Mouse (Mus musculus): ENCODE measurements at regions not wholly inside any gene's neighbourhood (a gene's known extent, or its start where the extent isn't known, plus 50 kb on each side); places are given as distances from the start of the nearest gene placed in this dataset.

GRCm38 (mm10) chr13:47298010-47298409 is 175.6 kb downstream of the Rnf144b start:
- Histone ChIP-seq H3K27me3 (replicated peaks; ENCODE audit: control insufficient read depth, insufficient read depth, low read length) (no peaks in the 10 kb centered on the region), H3K9ac (ENCODE audit: low read depth, low read length) (no peak overlapping the region), H3K27ac (replicated peaks; ENCODE audit: low read depth, low read length) (no peak overlapping the region), H3K9me3 (ENCODE audit: control insufficient read depth, low read length) (no peaks in the 10 kb centered on the region), H3K4me1 (ENCODE audit: control insufficient read depth, insufficient read depth, low read length) (no peaks in the 10 kb centered on the region), H3K4me3 (ENCODE audit: low read depth, low read length) (no peak overlapping the region), H3K4me2 (ENCODE audit: low read depth, low read length) (no peak overlapping the region), H3K36me3 (ENCODE audit: control insufficient read depth, insufficient read depth, low read length) (no peaks in the 10 kb centered on the region)
- DNase-seq (ENCODE audit: low spot score) (no peak), ATAC-seq (ENCODE audit: low read depth) (no peak)
- WGBS: 57% methylated on average over 11 of the region's 11 CpGs

- 47% methylated on average over 2 of the region's 2 CpGs for WGBS
- H3K27me3 ChIP-seq (replicated peaks; ENCODE audit: control insufficient read depth, insufficient read depth, low read length): no peaks in the 10 kb centered on the region
- DNase-seq (ENCODE audit: low spot score) (no peak), ATAC-seq (ENCODE audit: low read depth) (no peak)
- H3K4me3 ChIP-seq (ENCODE audit: low read depth, low read length): no peak overlapping the region
- H3K9me3 ChIP-seq (ENCODE audit: control insufficient read depth, low read length): no peaks in the 10 kb centered on the region
- H3K4me1 ChIP-seq (ENCODE audit: control insufficient read depth, insufficient read depth, low read length): no peaks in the 10 kb centered on the region
- H3K27ac ChIP-seq (replicated peaks; ENCODE audit: low read depth, low read length): no peak overlapping the region
- H3K4me2 ChIP-seq (ENCODE audit: low read depth, low read length): no peak overlapping the region
- no peak overlapping the region for H3K9ac ChIP-seq (ENCODE audit: low read depth, low read length)
- no peaks in the 10 kb centered on the region for H3K36me3 ChIP-seq (ENCODE audit: control insufficient read depth, insufficient read depth, low read length)
Observed at GRCm38 (mm10) chr13:47300486-47300885, 178.0 kb downstream of the Rnf144b start.

GRCm38 (mm10) chr13:47301070-47301469 is 178.6 kb downstream of the Rnf144b start:
- Histone ChIP-seq H3K9ac (ENCODE audit: low read depth, low read length) (no peak overlapping the region), H3K27ac (replicated peaks; ENCODE audit: low read depth, low read length) (no peak overlapping the region; the same call in 1 of the 2 replicates), H3K36me3 (ENCODE audit: control insufficient read depth, insufficient read depth, low read length) (no peaks in the 10 kb centered on the region), H3K4me1 (ENCODE audit: control insufficient read depth, insufficient read depth, low read length) (no peaks in the 10 kb centered on the region), H3K9me3 (ENCODE audit: control insufficient read depth, low read length) (no peaks in the 10 kb centered on the region), H3K4me3 (ENCODE audit: low read depth, low read length) (no peak overlapping the region), H3K27me3 (replicated peaks; ENCODE audit: control insufficient read depth, insufficient read depth, low read length) (no peaks in the 10 kb centered on the region), H3K4me2 (ENCODE audit: low read depth, low read length) (no peak overlapping the region)
- DNase-seq (ENCODE audit: low spot score): peak; percentile 83
- no peak for ATAC-seq (ENCODE audit: low read depth)
- 56% methylated on average over 3 of the region's 3 CpGs for WGBS

GRCm38 (mm10) chr13:47309492-47309891 is 187.0 kb downstream of the Rnf144b start:
- Histone ChIP-seq H3K27me3 (replicated peaks; ENCODE audit: control insufficient read depth, insufficient read depth, low read length) (no peaks in the 10 kb centered on the region), H3K4me3 (ENCODE audit: low read depth, low read length) (no peak overlapping the region), H3K4me2 (ENCODE audit: low read depth, low read length) (no peak overlapping the region), H3K27ac (replicated peaks; ENCODE audit: low read depth, low read length) (no peak overlapping the region), H3K36me3 (ENCODE audit: control insufficient read depth, insufficient read depth, low read length) (no peaks in the 10 kb centered on the region), H3K9me3 (ENCODE audit: control insufficient read depth, low read length) (no peaks in the 10 kb centered on the region), H3K9ac (ENCODE audit: low read depth, low read length) (no peak overlapping the region), H3K4me1 (ENCODE audit: control insufficient read depth, insufficient read depth, low read length) (no peaks in the 10 kb centered on the region)
- ATAC-seq (ENCODE audit: low read depth): no peak
- 80% methylated on average over 6 of the region's 6 CpGs for WGBS
- no peak for DNase-seq (ENCODE audit: low spot score)

DNA sequence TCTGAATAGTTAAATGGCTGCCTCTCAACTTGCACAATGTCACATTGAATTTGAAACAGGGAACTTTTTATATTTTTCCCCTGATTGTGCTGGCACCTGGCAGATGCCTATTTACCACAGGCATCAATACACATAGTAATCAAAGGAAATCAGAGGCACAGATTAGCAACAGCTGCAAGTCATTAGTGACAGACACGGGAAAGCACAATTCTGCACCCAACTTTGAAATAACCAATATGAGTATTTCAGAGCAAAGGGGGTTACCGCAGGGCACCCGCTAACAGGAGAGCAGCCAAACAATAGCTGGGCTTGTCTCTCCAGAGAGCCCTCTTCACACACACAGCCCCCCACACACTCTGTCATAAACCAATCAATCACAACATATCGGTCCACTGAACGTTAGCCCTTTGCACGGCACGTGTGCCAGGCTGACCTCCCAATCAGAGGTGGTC is 188.3 kb downstream of the Rnf144b start:
- no peak for ATAC-seq (ENCODE audit: low read depth)
- peak; percentile 32 for DNase-seq (ENCODE audit: low spot score)

GRCm38 (mm10) chr13:47319549-47319948 is 197.1 kb downstream of the Rnf144b start:
- Histone ChIP-seq H3K27me3 (replicated peaks; ENCODE audit: control insufficient read depth, insufficient read depth, low read length) (no peaks in the 10 kb centered on the region), H3K4me3 (ENCODE audit: low read depth, low read length) (no peak overlapping the region), H3K9ac (ENCODE audit: low read depth, low read length) (no peak overlapping the region), H3K27ac (replicated peaks; ENCODE audit: low read depth, low read length) (no peak overlapping the region), H3K9me3 (ENCODE audit: control insufficient read depth, low read length) (no peaks in the 10 kb centered on the region), H3K4me2 (ENCODE audit: low read depth, low read length) (no peak overlapping the region), H3K4me1 (ENCODE audit: control insufficient read depth, insufficient read depth, low read length) (peaks cover 6% of the 10 kb centered on the region; the same call in 1 of the 2 replicates), H3K36me3 (ENCODE audit: control insufficient read depth, insufficient read depth, low read length) (no peaks in the 10 kb centered on the region)
- no peak for ATAC-seq (ENCODE audit: low read depth)
- DNase-seq (ENCODE audit: low spot score): peak; percentile 46
- WGBS: 20% methylated on average over 8 of the region's 8 CpGs

More for the DNA sequence above, 188.3 kb downstream of the Rnf144b start:
- no peaks in the 10 kb centered on the region for H3K36me3 ChIP-seq (ENCODE audit: control insufficient read depth, insufficient read depth, low read length)
- no peak overlapping the region for H3K4me2 ChIP-seq (ENCODE audit: low read depth, low read length)
- no peaks in the 10 kb centered on the region for H3K9me3 ChIP-seq (ENCODE audit: control insufficient read depth, low read length)
- no peak overlapping the region for H3K9ac ChIP-seq (ENCODE audit: low read depth, low read length)
- no peak overlapping the region for H3K27ac ChIP-seq (replicated peaks; ENCODE audit: low read depth, low read length)
- WGBS: 40% methylated on average over 7 of the region's 7 CpGs
- H3K27me3 ChIP-seq (replicated peaks; ENCODE audit: control insufficient read depth, insufficient read depth, low read length): no peaks in the 10 kb centered on the region
- no peak overlapping the region for H3K4me3 ChIP-seq (ENCODE audit: low read depth, low read length)
- no peaks in the 10 kb centered on the region for H3K4me1 ChIP-seq (ENCODE audit: control insufficient read depth, insufficient read depth, low read length)

- Histone ChIP-seq H3K9ac (ENCODE audit: low read depth, low read length) (no peak overlapping the region), H3K4me3 (ENCODE audit: low read depth, low read length) (no peak overlapping the region), H3K4me1 (ENCODE audit: control insufficient read depth, insufficient read depth, low read length) (peaks cover 6% of the 10 kb centered on the region; the same call in 1 of the 2 replicates), H3K4me2 (ENCODE audit: low read depth, low read length) (no peak overlapping the region), H3K36me3 (ENCODE audit: control insufficient read depth, insufficient read depth, low read length) (no peaks in the 10 kb centered on the region), H3K27me3 (replicated peaks; ENCODE audit: control insufficient read depth, insufficient read depth, low read length) (no peaks in the 10 kb centered on the region), H3K9me3 (ENCODE audit: control insufficient read depth, low read length) (no peaks in the 10 kb centered on the region), H3K27ac (replicated peaks; ENCODE audit: low read depth, low read length) (no peak overlapping the region)
- no peak for ATAC-seq (ENCODE audit: low read depth)
- DNase-seq (ENCODE audit: low spot score): no peak
- WGBS: 78% methylated on average over 1 of the region's 1 CpGs
Observed at GRCm38 (mm10) chr13:47321876-47322275, 199.4 kb downstream of the Rnf144b start.

DNA sequence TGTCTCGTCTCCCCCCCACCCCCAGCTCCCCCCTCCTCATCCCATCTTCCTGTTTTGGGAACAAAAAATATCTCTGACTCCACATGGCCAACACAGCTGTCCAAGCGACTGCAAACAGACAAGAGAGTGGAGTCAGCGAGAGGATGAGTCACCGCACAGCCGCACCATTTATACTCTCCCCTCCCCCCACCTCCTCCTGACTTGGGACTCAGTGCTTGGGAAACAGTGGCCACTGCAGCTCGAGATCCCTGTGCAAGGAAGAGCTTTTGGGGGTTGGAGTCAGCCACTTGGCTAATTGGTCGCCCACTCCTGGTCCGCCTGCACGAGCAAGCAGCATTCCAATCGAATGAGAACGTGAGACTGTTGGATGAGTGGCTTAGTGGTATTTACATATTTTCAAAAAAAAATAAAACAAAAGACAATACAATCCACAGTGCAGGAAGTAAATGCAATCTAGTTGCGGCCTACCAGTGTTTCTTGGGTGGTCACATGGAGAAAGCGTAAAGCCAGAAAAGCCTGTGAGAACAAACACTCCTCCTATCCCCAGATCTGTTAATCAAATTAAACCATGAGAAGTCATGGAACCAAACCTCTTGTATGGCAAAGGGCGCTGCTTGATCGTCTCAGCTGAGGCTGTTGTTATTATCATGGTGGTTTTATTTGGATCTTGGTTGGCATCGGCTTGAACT is 213.7 kb downstream of the Rnf144b start:
- 56% methylated on average over 16 of the region's 16 CpGs for WGBS
- Histone ChIP-seq H3K27ac (replicated peaks; ENCODE audit: low read depth, low read length) (peak overlapping the region; percentile 21; the same call in 1 of the 2 replicates), H3K4me1 (ENCODE audit: control insufficient read depth, insufficient read depth, low read length) (0 out of 2 replicates have a peak, but pooled peaks cover 7% of the 10 kb centered on the region), H3K9ac (ENCODE audit: low read depth, low read length) (no peak overlapping the region), H3K27me3 (replicated peaks; ENCODE audit: control insufficient read depth, insufficient read depth, low read length) (no peaks in the 10 kb centered on the region), H3K4me3 (ENCODE audit: low read depth, low read length) (no peak overlapping the region), H3K9me3 (ENCODE audit: control insufficient read depth, low read length) (no peaks in the 10 kb centered on the region), H3K36me3 (ENCODE audit: control insufficient read depth, insufficient read depth, low read length) (no peaks in the 10 kb centered on the region), H3K4me2 (ENCODE audit: low read depth, low read length) (no peak overlapping the region)
- ATAC-seq (ENCODE audit: low read depth): peak; percentile 68; the same call in 1 of the 2 replicates
- peak; percentile 79 for DNase-seq (ENCODE audit: low spot score)
